17 mouse cellular contexts compared by ENCODE assay signal in genomic region chr3:38695836-38696235, GRCm38 (mm10).
DNase-seq lines count a peak whose midpoint lies in the region; ATAC-seq and TF ChIP-seq lines count a peak whose summit lies in the region.
"Had no signal": no experiment of that assay in that cellular context is flagged by ENCODE, and none has a peak within 500 bp of the region (broad histone marks: within the 10 kb centered on the region; RNA-seq: fewer than 3 reads in every experiment).

No protein-coding gene starts in this region.

- no peak for TF ChIP-seq CTCF in heart, postnatal 0 days (IDR thresholded peaks at IDR 0.05; ENCODE audit: low read depth)
- TF ChIP-seq CTCF in midbrain, postnatal 0 days (IDR thresholded peaks at IDR 0.05): no peak

- no peak overlapping the region for H3K4me2 ChIP-seq in forebrain, embryonic 14.5 days (ENCODE audit: low read length)
- H3K4me2 ChIP-seq in forebrain, embryonic 15.5 days (replicated peaks): no peak overlapping the region
- no peak overlapping the region for H3K4me2 ChIP-seq in heart, postnatal 0 days (ENCODE audit: low read depth, low read length)
- no peak overlapping the region for H3K4me2 ChIP-seq in heart, embryonic 12.5 days
- H3K4me2 ChIP-seq in midbrain, postnatal 0 days (ENCODE audit: low read depth, low read length, poor library complexity, severe bottlenecking): no peak overlapping the region
- no peak overlapping the region for H3K4me2 ChIP-seq in midbrain, embryonic 11.5 days
- no peak overlapping the region for H3K4me2 ChIP-seq in limb, embryonic 14.5 days (replicated peaks; ENCODE audit: low read depth, low read length, severe bottlenecking)
- H3K4me2 ChIP-seq: limb, embryonic 13.5 days; lung, embryonic 14.5 days; stomach, embryonic 15.5 days had no signal

- DNase-seq in forebrain, embryonic 14.5 days (ENCODE audit: low spot score): peak; percentile 53
- peak; percentile 8 for DNase-seq in heart, postnatal 0 days (ENCODE audit: low spot score)
- DNase-seq in midbrain, postnatal 0 days (ENCODE audit: low spot score): peak; percentile 47
- DNase-seq in midbrain, embryonic 11.5 days (ENCODE audit: low spot score, missing footprints): no peak
- DNase-seq in limb, embryonic 14.5 days (ENCODE audit: low spot score): peak; percentile 27
- DNase-seq in layer of hippocampus, adult 11-12 months (ENCODE audit: low spot score): no peak
- DNase-seq: cerebellum, adult 18-20 months; kidney, postnatal 25 days; layer of hippocampus, postnatal 36 days; lung, embryonic 14.5 days; thymus, postnatal 25 days had no signal

- no peak for TF ChIP-seq EP300 in heart, postnatal 0 days (IDR thresholded peaks at IDR 0.05; ENCODE audit: low read depth)

- 67% methylated on average over 7 of the region's 7 CpGs for WGBS in forebrain, embryonic 14.5 days
- 58% methylated on average over 7 of the region's 7 CpGs for WGBS in forebrain, embryonic 15.5 days
- WGBS in heart, postnatal 0 days: 20% methylated on average over 7 of the region's 7 CpGs
- WGBS in heart, embryonic 12.5 days: 38% methylated on average over 7 of the region's 7 CpGs
- 62% methylated on average over 7 of the region's 7 CpGs for WGBS in midbrain, postnatal 0 days
- 93% methylated on average over 7 of the region's 7 CpGs for WGBS in midbrain, embryonic 11.5 days
- 85% methylated on average over 7 of the region's 7 CpGs for WGBS in limb, embryonic 14.5 days

- H3K27me3 ChIP-seq in forebrain, embryonic 14.5 days (replicated peaks; ENCODE audit: control insufficient read depth, insufficient read depth, low read length): no peaks in the 10 kb centered on the region
- no peaks in the 10 kb centered on the region for H3K27me3 ChIP-seq in forebrain, embryonic 15.5 days
- no peaks in the 10 kb centered on the region for H3K27me3 ChIP-seq in heart, postnatal 0 days (ENCODE audit: control insufficient read depth, insufficient read depth, low read length)
- no peaks in the 10 kb centered on the region for H3K27me3 ChIP-seq in heart, embryonic 12.5 days (replicated peaks)
- H3K27me3 ChIP-seq in midbrain, postnatal 0 days (ENCODE audit: insufficient read depth, low read length): no peaks in the 10 kb centered on the region
- H3K27me3 ChIP-seq in midbrain, embryonic 11.5 days (ENCODE audit: control insufficient read depth, insufficient read depth, low read length): no peaks in the 10 kb centered on the region
- no peaks in the 10 kb centered on the region for H3K27me3 ChIP-seq in limb, embryonic 14.5 days (ENCODE audit: control insufficient read depth, insufficient read depth, low read length)
- H3K27me3 ChIP-seq: limb, embryonic 13.5 days; stomach, embryonic 15.5 days had no signal

- H3K36me3 ChIP-seq in forebrain, embryonic 14.5 days (ENCODE audit: control insufficient read depth, insufficient read depth, low read length): no peaks in the 10 kb centered on the region
- H3K36me3 ChIP-seq in forebrain, embryonic 15.5 days: no peaks in the 10 kb centered on the region
- no peaks in the 10 kb centered on the region for H3K36me3 ChIP-seq in heart, postnatal 0 days (replicated peaks; ENCODE audit: control insufficient read depth, insufficient read depth, low read length)
- no peaks in the 10 kb centered on the region for H3K36me3 ChIP-seq in heart, embryonic 12.5 days
- no peaks in the 10 kb centered on the region for H3K36me3 ChIP-seq in midbrain, postnatal 0 days (ENCODE audit: insufficient read depth, low read length)
- H3K36me3 ChIP-seq in midbrain, embryonic 11.5 days (ENCODE audit: control insufficient read depth, insufficient read depth, low read length): no peaks in the 10 kb centered on the region
- no peaks in the 10 kb centered on the region for H3K36me3 ChIP-seq in limb, embryonic 14.5 days (ENCODE audit: control insufficient read depth, insufficient read depth, low read length)
- H3K36me3 ChIP-seq: limb, embryonic 13.5 days; stomach, embryonic 15.5 days had no signal

- H3K9ac ChIP-seq in forebrain, embryonic 14.5 days (ENCODE audit: low read length): no peak overlapping the region
- no peak overlapping the region for H3K9ac ChIP-seq in forebrain, embryonic 15.5 days (replicated peaks)
- H3K9ac ChIP-seq in heart, postnatal 0 days (replicated peaks; ENCODE audit: low read depth, low read length): no peak overlapping the region
- no peak overlapping the region for H3K9ac ChIP-seq in heart, embryonic 12.5 days
- no peak overlapping the region for H3K9ac ChIP-seq in midbrain, postnatal 0 days (replicated peaks; ENCODE audit: low read length, poor library complexity, severe bottlenecking)
- H3K9ac ChIP-seq in midbrain, embryonic 11.5 days (ENCODE audit: low read length): no peak overlapping the region
- no peak overlapping the region for H3K9ac ChIP-seq in limb, embryonic 14.5 days (ENCODE audit: low read depth, low read length, severe bottlenecking)
- H3K9ac ChIP-seq: limb, embryonic 13.5 days; lung, embryonic 14.5 days; stomach, embryonic 15.5 days had no signal

- H3K4me1 ChIP-seq in forebrain, embryonic 14.5 days (ENCODE audit: control insufficient read depth, insufficient read depth, low read length): peaks cover 5% of the 10 kb centered on the region; the same call in 1 of the 2 replicates
- H3K4me1 ChIP-seq in forebrain, embryonic 15.5 days: peaks cover 15% of the 10 kb centered on the region
- H3K4me1 ChIP-seq in heart, postnatal 0 days (ENCODE audit: control insufficient read depth, insufficient read depth): 0 out of 2 replicates have a peak, but pooled peaks cover 3% of the 10 kb centered on the region
- peaks cover 29% of the 10 kb centered on the region for H3K4me1 ChIP-seq in heart, embryonic 12.5 days (replicated peaks)
- no peaks in the 10 kb centered on the region for H3K4me1 ChIP-seq in midbrain, postnatal 0 days (ENCODE audit: insufficient read depth, low read length)
- H3K4me1 ChIP-seq in midbrain, embryonic 11.5 days (ENCODE audit: control insufficient read depth, insufficient read depth, low read length): peaks cover 16% of the 10 kb centered on the region
- no peaks in the 10 kb centered on the region for H3K4me1 ChIP-seq in limb, embryonic 14.5 days (ENCODE audit: control insufficient read depth, insufficient read depth, low read length)
- H3K4me1 ChIP-seq: stomach, embryonic 15.5 days had no signal

- H3K27ac ChIP-seq in forebrain, embryonic 14.5 days (ENCODE audit: low read depth, low read length): no peak overlapping the region
- no peak overlapping the region for H3K27ac ChIP-seq in forebrain, embryonic 15.5 days (replicated peaks)
- no peak overlapping the region for H3K27ac ChIP-seq in heart, postnatal 0 days (ENCODE audit: low read depth)
- no peak overlapping the region for H3K27ac ChIP-seq in heart, embryonic 12.5 days (ENCODE audit: poor library complexity, severe bottlenecking)
- H3K27ac ChIP-seq in midbrain, postnatal 0 days (ENCODE audit: low read depth, low read length): no peak overlapping the region
- H3K27ac ChIP-seq in midbrain, embryonic 11.5 days (ENCODE audit: low read depth, low read length): no peak overlapping the region
- H3K27ac ChIP-seq in limb, embryonic 14.5 days (replicated peaks; ENCODE audit: low read depth, low read length): no peak overlapping the region
- H3K27ac ChIP-seq: limb, embryonic 13.5 days; stomach, embryonic 15.5 days had no signal

- ATAC-seq in forebrain, embryonic 14.5 days: no peak
- no peak for ATAC-seq in forebrain, embryonic 15.5 days (replicated peaks)
- no peak for ATAC-seq in heart, postnatal 0 days (ENCODE audit: insufficient read depth, low read depth)
- ATAC-seq in heart, embryonic 12.5 days (ENCODE audit: insufficient number of reproducible peaks, low FRiP score): no peak
- no peak for ATAC-seq in midbrain, postnatal 0 days (ENCODE audit: low FRiP score)
- ATAC-seq in midbrain, embryonic 11.5 days (ENCODE audit: low FRiP score): no peak
- no peak for ATAC-seq in limb, embryonic 14.5 days (ENCODE audit: low FRiP score, low read depth)
- ATAC-seq: intestine, postnatal 0 days had no signal

- no peak for TF ChIP-seq POLR2A in limb, embryonic 14.5 days (IDR thresholded peaks at IDR 0.05; ENCODE audit: borderline replicate concordance, extremely low read depth, insufficient read depth, insufficient read length)

- H3K9me3 ChIP-seq in forebrain, embryonic 14.5 days (replicated peaks; ENCODE audit: control insufficient read depth, low read length): no peaks in the 10 kb centered on the region; the same call in 1 of the 2 replicates
- no peaks in the 10 kb centered on the region for H3K9me3 ChIP-seq in forebrain, embryonic 15.5 days
- no peaks in the 10 kb centered on the region for H3K9me3 ChIP-seq in heart, postnatal 0 days (replicated peaks; ENCODE audit: control insufficient read depth, low read length)
- H3K9me3 ChIP-seq in heart, embryonic 12.5 days (replicated peaks): peaks cover 4% of the 10 kb centered on the region; the same call in 1 of the 2 replicates
- H3K9me3 ChIP-seq in midbrain, postnatal 0 days (ENCODE audit: low read length): no peaks in the 10 kb centered on the region
- H3K9me3 ChIP-seq in midbrain, embryonic 11.5 days (ENCODE audit: control insufficient read depth, low read length): no peaks in the 10 kb centered on the region
- H3K9me3 ChIP-seq in limb, embryonic 14.5 days (ENCODE audit: control insufficient read depth, low read length): no peaks in the 10 kb centered on the region
- H3K9me3 ChIP-seq: limb, embryonic 13.5 days; stomach, embryonic 15.5 days had no signal

- no peak overlapping the region for H3K4me3 ChIP-seq in forebrain, embryonic 14.5 days (ENCODE audit: low read depth, low read length)
- H3K4me3 ChIP-seq in forebrain, embryonic 15.5 days: no peak overlapping the region
- H3K4me3 ChIP-seq in heart, postnatal 0 days (ENCODE audit: low read depth, low read length): no peak overlapping the region
- no peak overlapping the region for H3K4me3 ChIP-seq in heart, embryonic 12.5 days
- H3K4me3 ChIP-seq in midbrain, postnatal 0 days (ENCODE audit: low read depth, low read length): no peak overlapping the region
- no peak overlapping the region for H3K4me3 ChIP-seq in midbrain, embryonic 11.5 days (ENCODE audit: low read depth, low read length)
- no peak overlapping the region for H3K4me3 ChIP-seq in limb, embryonic 14.5 days (replicated peaks; ENCODE audit: low read length)
- H3K4me3 ChIP-seq: erythroblast, embryonic 14.5 days; limb, embryonic 13.5 days; stomach, embryonic 15.5 days had no signal

Comparison
In these comparisons a context has a peak if more than half of its experiments do, and no peak if none do; other contexts are left out.
1. DNase-seq: peak in forebrain, embryonic 14.5 days (single experiment), heart, postnatal 0 days (single experiment), midbrain, postnatal 0 days (single experiment) and limb, embryonic 14.5 days (single experiment); none in midbrain, embryonic 11.5 days (single experiment) and layer of hippocampus, adult 11-12 months (single experiment).